ENCODE assay signal across 8 mouse cellular contexts in genomic region chr16:17508546-17509239, GRCm38 (mm10). TPM values are rescaled to one million over a fixed set of nuclear protein-coding genes. Genes with fewer than 3 reads are reported as not detected.
DNase-seq lines count a peak whose midpoint lies in the region; ATAC-seq and TF ChIP-seq lines count a peak whose summit lies in the region.

Gene Lztr1 (plus strand): TSS chr16:17508688.

- under 1% methylated on average over 50 of the region's 50 CpGs for WGBS in forebrain, embryonic 14.5 days
- under 1% methylated on average over 50 of the region's 50 CpGs for WGBS in neural tube, embryonic 15.5 days

- no peaks in the 10 kb centered on the region for H3K36me3 ChIP-seq in ES-Bruce4 (ENCODE audit: control insufficient read depth, insufficient read depth, low read length, poor library complexity, severe bottlenecking)
- peaks cover 23% of the 10 kb centered on the region for H3K36me3 ChIP-seq in forebrain, embryonic 14.5 days (ENCODE audit: control insufficient read depth, insufficient read depth, low read length)
- H3K36me3 ChIP-seq in neural tube, embryonic 15.5 days = peaks cover 27% of the 10 kb centered on the region

- H3K4me2 ChIP-seq in forebrain, embryonic 14.5 days (ENCODE audit: low read length) = peak within 1 kb of the TSS; percentile 70
- H3K4me2 ChIP-seq in neural tube, embryonic 15.5 days = peak within 1 kb of the TSS; percentile 75

- H3K27ac ChIP-seq in ES-Bruce4 (ENCODE audit: insufficient read depth, low read length) = peak within 1 kb of the TSS; percentile 76
- peak within 1 kb of the TSS; percentile 71 for H3K27ac ChIP-seq in forebrain, embryonic 14.5 days (ENCODE audit: low read depth, low read length)
- peak within 1 kb of the TSS; percentile 98 for H3K27ac ChIP-seq in neural tube, embryonic 15.5 days (replicated peaks)

- peak; percentile 94 for ATAC-seq in cerebellum, adult (ENCODE audit: insufficient number of reproducible peaks, low FRiP score, low TSS enrichment)
- peak; percentile 99 for ATAC-seq in forebrain, embryonic 14.5 days
- ATAC-seq in neural tube, embryonic 15.5 days (ENCODE audit: low FRiP score) = peak; percentile 96

- peak; percentile 95 for DNase-seq in forebrain, embryonic 14.5 days (ENCODE audit: low spot score)
- DNase-seq in heart, postnatal 14 days = peak; percentile 86 to 91
- DNase-seq in layer of hippocampus, adult 11-12 months (ENCODE audit: low spot score) = peak; percentile 89
- DNase-seq in lung, adult 18-20 months = peak; percentile 88 to 89
- DNase-seq in testis, postnatal 14 days (ENCODE audit: low spot score) = peak; percentile 89

- no peaks in the 10 kb centered on the region for H3K9me3 ChIP-seq in ES-Bruce4 (replicated peaks; ENCODE audit: control insufficient read depth, insufficient read depth, low read length, poor library complexity, severe bottlenecking)
- H3K9me3 ChIP-seq in forebrain, embryonic 14.5 days (replicated peaks; ENCODE audit: control insufficient read depth, low read length) = no peaks in the 10 kb centered on the region
- no peaks in the 10 kb centered on the region for H3K9me3 ChIP-seq in neural tube, embryonic 15.5 days (replicated peaks)

- no peak for TF ChIP-seq EP300 in ES-Bruce4 (IDR thresholded peaks at IDR 0.05; ENCODE audit: insufficient read depth, low read depth, low read length)

- H3K4me1 ChIP-seq in ES-Bruce4 (ENCODE audit: control insufficient read depth, insufficient read depth, low read length) = no peaks in the 10 kb centered on the region
- peaks cover 11% of the 10 kb centered on the region for H3K4me1 ChIP-seq in forebrain, embryonic 14.5 days (ENCODE audit: control insufficient read depth, insufficient read depth, low read length)
- H3K4me1 ChIP-seq in neural tube, embryonic 15.5 days = peaks cover 18% of the 10 kb centered on the region

- TF ChIP-seq CTCF in ES-Bruce4 (IDR thresholded peaks at IDR 0.05; ENCODE audit: low read depth, low read length) = no peak

- TF ChIP-seq POLR2A in ES-Bruce4 (IDR thresholded peaks at IDR 0.05; ENCODE audit: insufficient read depth, low read length) = no peak

- peak within 1 kb of the TSS; percentile 96 for H3K4me3 ChIP-seq in ES-Bruce4 (ENCODE audit: low read depth, low read length)
- peak within 1 kb of the TSS; percentile 70 for H3K4me3 ChIP-seq in forebrain, embryonic 14.5 days (ENCODE audit: low read depth, low read length)
- peak within 1 kb of the TSS; percentile 74 for H3K4me3 ChIP-seq in neural tube, embryonic 15.5 days (replicated peaks)

- intact Hi-C loops in heart, postnatal 14 days (cut with DNase I) = loop anchor here (2.0 to 5.0 kb wide), 2 partner anchors 56 to 101 kb away; partner anchors contain the start of genes Pi4ka and Snap29

- no peaks in the 10 kb centered on the region for H3K27me3 ChIP-seq in ES-Bruce4 (ENCODE audit: control insufficient read depth, insufficient read depth, low read length, poor library complexity, severe bottlenecking)
- no peaks in the 10 kb centered on the region for H3K27me3 ChIP-seq in forebrain, embryonic 14.5 days (replicated peaks; ENCODE audit: control insufficient read depth, insufficient read depth, low read length)
- H3K27me3 ChIP-seq in neural tube, embryonic 15.5 days (replicated peaks) = no peaks in the 10 kb centered on the region

- peak within 1 kb of the TSS; percentile 62 for H3K9ac ChIP-seq in ES-Bruce4 (ENCODE audit: low read depth, poor library complexity, severe bottlenecking)
- peak within 1 kb of the TSS; percentile 84 for H3K9ac ChIP-seq in forebrain, embryonic 14.5 days (ENCODE audit: low read length)
- H3K9ac ChIP-seq in neural tube, embryonic 15.5 days (replicated peaks) = peak within 1 kb of the TSS; percentile 75

RNA-seq across cellular contexts. Expression of gene Lztr1, which starts in this region (rescaled TPM):
- 46.1 and 46.6 TPM in 2 replicates for polyA plus RNA-seq in ES-Bruce4 (2011; ENCODE audit: insufficient read depth, insufficient read length, low read depth, missing spikeins)
- 87.6 and 91.9 TPM in 2 replicates for polyA plus RNA-seq in forebrain, embryonic 14.5 days (2014; fragmentation: Nextera tagmentation; extraction: Ambion mirVana)
- 10 to 100 TPM; 39.4 to 42.8 TPM for total RNA-seq in heart, postnatal 14 days (2021)
- polyA plus RNA-seq in neural tube, embryonic 15.5 days (2015; fragmentation: Nextera tagmentation; extraction: Ambion mirVana) = 118 and 129 TPM in 2 replicates

Comparison
In these comparisons a context has a peak if more than half of its experiments do, and no peak if none do; other contexts are left out.
1. Peak in every context shown above with its lines: DNase-seq, ATAC-seq, H3K4me3 ChIP-seq and H3K27ac ChIP-seq.